Mouse (Mus musculus) heart, embryonic 11.5 days (tissue): ENCODE measurements around the gene Zcchc24. TPM values are rescaled to one million over a fixed set of nuclear protein-coding genes. Genes with fewer than 3 reads are reported as not detected.
A peak's percentile ranks its signal among the peaks of the same experiment; 100 is the strongest.

Source experiments
- ATAC-seq: fragments of 200-750 bp; cut with Nextera tagmentation; replicated peaks from 2 replicates; pipeline ENCODE4 v1.8.0; 2017; ENCODE audit warnings: moderate library complexity; ENCODE audit not compliant: insufficient number of reproducible peaks, low FRiP score, low TSS enrichment
- H3K27ac ChIP-seq: fragments of 300-500 bp; sonication (generic); 2 replicates; pipeline ENCODE4 v1.5.1; 2014; ENCODE audit warnings: mild to moderate bottlenecking, low read depth, low read length
- H3K27me3 ChIP-seq: fragments of 300-500 bp; sonication (generic); 2 replicates; pipeline ENCODE4 v1.6.1; 2014; ENCODE audit warnings: mild to moderate bottlenecking, low read length, mixed read lengths; ENCODE audit not compliant: control insufficient read depth, insufficient read depth
- H3K36me3 ChIP-seq: fragments of 300-500 bp; sonication (generic); 2 replicates; pipeline ENCODE4 v1.6.1; 2014; ENCODE audit warnings: mild to moderate bottlenecking, low read length, moderate library complexity, mixed read lengths; ENCODE audit not compliant: control insufficient read depth, insufficient read depth
- H3K4me1 ChIP-seq: fragments of 300-500 bp; sonication (generic); 2 replicates; pipeline ENCODE4 v1.6.1; 2014; ENCODE audit warnings: low read length; ENCODE audit not compliant: control insufficient read depth, insufficient read depth
- H3K4me2 ChIP-seq: fragments of 300-500 bp; sonication (generic); 2 replicates; pipeline ENCODE4 v1.6.1; 2014; ENCODE audit warnings: mild to moderate bottlenecking, moderate library complexity
- H3K4me3 ChIP-seq: fragments of 300-500 bp; sonication (generic); 2 replicates; pipeline ENCODE4 v1.5.1; 2014; ENCODE audit warnings: low read depth, low read length
- H3K9ac ChIP-seq: fragments of 300-500 bp; sonication (generic); 2 replicates; pipeline ENCODE4 v1.6.1; 2014; ENCODE audit warnings: mild to moderate bottlenecking, low read depth, low read length, moderate library complexity
- H3K9me3 ChIP-seq: fragments of 300-500 bp; sonication (generic); replicated peaks from 2 replicates; pipeline ENCODE4 v1.6.1; 2016; ENCODE audit warnings: low read length; ENCODE audit not compliant: control insufficient read depth
- WGBS: fragments of 180-500 bp; shearing (Covaris S2); extraction: QIAGEN DNeasy Blood & Tissue Kit; methylation state at CpG from one replicate; pipeline ENCODE4 v1.1.7; 2014; ENCODE audit not compliant: insufficient replicate concordance; 5-methylcytosine and 5-hydroxymethylcytosine counted together
- polyA plus RNA-seq: library from polyadenylated mRNA; unstranded; fragments of >200 nt; fragmentation: Nextera tagmentation; extraction: Ambion mirVana; gene quantifications from 2 replicates; pipeline ENCODE4 v1.2.1, GENCODE M21; 2014

Zcchc24 gene
- polyA plus RNA-seq, 1 experiment from 2014 or later = 22.6 TPM

- Histone ChIP-seq H3K4me3 (no peak overlapping the region), H3K27ac (no peak overlapping the region), H3K36me3 (no peaks in the 10 kb centered on the region), H3K4me2 (no peak overlapping the region), H3K4me1 (peaks cover 56% of the 10 kb centered on the region), H3K9ac (no peak overlapping the region), H3K9me3 (no peaks in the 10 kb centered on the region), H3K27me3 (no peaks in the 10 kb centered on the region)
- WGBS = 81% methylated on average over 3 of the region's 3 CpGs
- no peak for ATAC-seq
Measured at GRCm38 (mm10) chr14:25741211-25741610, 27.6 kb downstream of the Zcchc24 start.

GRCm38 (mm10) chr14:25739957-25740565 lies 28.8 kb downstream of the Zcchc24 start:
- 70% methylated on average over 4 of the region's 4 CpGs for WGBS
- Histone ChIP-seq H3K4me1 (peaks cover 56% of the 10 kb centered on the region), H3K9ac (no peak overlapping the region), H3K27ac (no peak overlapping the region), H3K4me2 (no peak overlapping the region), H3K4me3 (no peak overlapping the region), H3K36me3 (no peaks in the 10 kb centered on the region), H3K27me3 (no peaks in the 10 kb centered on the region), H3K9me3 (no peaks in the 10 kb centered on the region)
- no peak for ATAC-seq

DNA sequence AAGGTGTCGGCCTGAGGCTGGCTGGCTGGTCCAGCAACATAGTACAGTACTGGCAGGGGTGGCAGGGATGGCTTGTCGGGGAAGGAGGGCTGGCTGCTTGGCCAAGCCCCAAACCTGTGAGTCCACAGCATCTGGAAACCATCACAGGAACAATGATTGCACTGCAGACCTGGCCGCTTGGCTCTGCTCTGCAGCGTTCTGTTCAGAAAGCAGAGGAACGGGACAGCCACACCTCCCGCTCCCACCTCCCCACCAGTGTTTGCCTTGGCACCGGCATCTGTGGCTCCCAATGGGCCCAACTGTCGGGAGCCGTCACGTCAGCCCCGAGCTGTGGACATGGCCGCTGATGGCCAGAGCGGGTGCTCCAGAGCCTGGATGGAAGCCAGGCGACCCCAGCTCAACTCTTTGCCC lies 30.2 kb downstream of the Zcchc24 start:
- peaks cover 64% of the 10 kb centered on the region for H3K4me1 ChIP-seq
- no peaks in the 10 kb centered on the region for H3K36me3 ChIP-seq
- 24% methylated on average over 14 of the region's 14 CpGs for WGBS
- H3K4me3 ChIP-seq = no peak overlapping the region
- no peaks in the 10 kb centered on the region for H3K9me3 ChIP-seq
- H3K27ac ChIP-seq = peak overlapping the region; percentile 73
- H3K27me3 ChIP-seq = no peaks in the 10 kb centered on the region
- no peak overlapping the region for H3K4me2 ChIP-seq
- H3K9ac ChIP-seq = no peak overlapping the region
- peak; percentile 40 for ATAC-seq

GRCm38 (mm10) chr14:25736589-25736988 lies 32.2 kb downstream of the Zcchc24 start:
- peak overlapping the region; percentile 91 for H3K27ac ChIP-seq
- H3K9ac ChIP-seq = peak overlapping the region; percentile 12; the same call in 1 of the 2 replicates
- H3K27me3 ChIP-seq = no peaks in the 10 kb centered on the region
- no peak overlapping the region for H3K4me3 ChIP-seq
- H3K36me3 ChIP-seq = no peaks in the 10 kb centered on the region
- H3K9me3 ChIP-seq = no peaks in the 10 kb centered on the region
- 28% methylated on average over 6 of the region's 6 CpGs for WGBS
- peak; percentile 39 for ATAC-seq
- peaks cover 64% of the 10 kb centered on the region for H3K4me1 ChIP-seq
- H3K4me2 ChIP-seq = no peak overlapping the region

GRCm38 (mm10) chr14:25736140-25736539 lies 32.7 kb downstream of the Zcchc24 start:
- H3K4me2 ChIP-seq = no peak overlapping the region
- no peaks in the 10 kb centered on the region for H3K36me3 ChIP-seq
- ATAC-seq = no peak
- peaks cover 64% of the 10 kb centered on the region for H3K4me1 ChIP-seq
- peak overlapping the region; percentile 12; the same call in 1 of the 2 replicates for H3K9ac ChIP-seq
- peak overlapping the region; percentile 91 for H3K27ac ChIP-seq
- H3K27me3 ChIP-seq = no peaks in the 10 kb centered on the region
- 67% methylated on average over 3 of the region's 3 CpGs for WGBS
- H3K4me3 ChIP-seq = no peak overlapping the region
- H3K9me3 ChIP-seq = no peaks in the 10 kb centered on the region

- WGBS = 34% methylated on average over 17 of the region's 17 CpGs
- H3K27ac ChIP-seq = peak overlapping the region; percentile 91
- H3K4me3 ChIP-seq = no peak overlapping the region
- no peaks in the 10 kb centered on the region for H3K9me3 ChIP-seq
- no peaks in the 10 kb centered on the region for H3K27me3 ChIP-seq
- H3K9ac ChIP-seq = peak overlapping the region; percentile 52; the same call in 1 of the 2 replicates
- peak overlapping the region; percentile 8; the same call in 1 of the 2 replicates for H3K4me2 ChIP-seq
- H3K4me1 ChIP-seq = peaks cover 55% of the 10 kb centered on the region
- H3K36me3 ChIP-seq = no peaks in the 10 kb centered on the region
- ATAC-seq = peak; percentile 18; the same call in 1 of the 2 replicates
Measured at GRCm38 (mm10) chr14:25734736-25735716, 33.8 kb downstream of the Zcchc24 start.

- H3K27ac ChIP-seq = no peak overlapping the region
- H3K4me2 ChIP-seq = no peak overlapping the region
- no peaks in the 10 kb centered on the region for H3K27me3 ChIP-seq
- no peak overlapping the region for H3K9ac ChIP-seq
- WGBS = 67% methylated on average over 5 of the region's 5 CpGs
- ATAC-seq = no peak
- peaks cover 25% of the 10 kb centered on the region for H3K4me1 ChIP-seq
- no peaks in the 10 kb centered on the region for H3K9me3 ChIP-seq
- no peaks in the 10 kb centered on the region for H3K36me3 ChIP-seq
- no peak overlapping the region for H3K4me3 ChIP-seq
Measured at GRCm38 (mm10) chr14:25727149-25727510, 41.7 kb downstream of the Zcchc24 start.

DNA sequence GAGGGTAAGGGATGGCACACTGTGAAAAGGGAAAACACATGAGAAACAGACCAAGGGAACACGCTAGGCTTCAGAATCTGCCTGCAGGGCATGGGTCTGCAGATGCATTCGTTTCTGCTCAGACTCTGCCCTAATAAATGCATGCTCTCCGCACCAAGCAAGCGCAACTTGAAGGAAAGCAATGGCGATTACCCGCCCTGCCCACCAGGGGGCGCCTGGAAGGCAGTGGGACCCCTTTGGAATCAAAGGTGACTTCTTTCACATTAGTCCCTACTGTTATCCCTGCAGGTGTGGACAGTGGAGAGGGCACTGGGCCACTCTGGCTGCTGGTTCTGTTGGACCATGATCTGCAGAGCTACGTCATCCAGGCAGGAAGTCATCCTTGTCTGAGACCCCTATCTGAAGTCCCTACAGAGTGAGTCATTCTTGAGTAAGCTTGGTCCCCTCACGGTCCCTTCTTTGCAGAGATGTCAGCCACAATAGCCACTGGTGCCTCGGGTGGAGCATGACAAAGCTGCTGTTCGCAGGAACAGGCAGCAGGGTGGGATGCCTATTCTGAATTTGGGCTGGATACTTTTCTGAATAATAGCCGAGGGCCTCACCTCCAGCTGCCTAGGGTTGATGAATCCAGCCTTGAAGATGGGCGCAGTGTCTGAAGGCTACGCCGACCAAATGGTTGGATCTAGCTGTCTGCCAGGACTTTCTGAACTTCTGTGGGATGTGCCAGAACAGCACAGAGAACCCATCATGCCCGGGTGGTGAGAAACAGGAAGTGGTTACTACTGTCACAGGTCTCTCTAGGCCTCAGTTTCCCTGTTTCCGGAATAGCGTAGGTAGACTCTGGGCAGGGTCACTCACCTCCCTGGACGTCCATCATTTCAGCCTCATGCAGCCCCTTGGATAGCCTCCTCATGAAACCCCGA lies 42.4 kb downstream of the Zcchc24 start:
- Histone ChIP-seq H3K27ac (no peak overlapping the region), H3K36me3 (no peaks in the 10 kb centered on the region), H3K4me3 (no peak overlapping the region), H3K27me3 (no peaks in the 10 kb centered on the region), H3K4me1 (peaks cover 25% of the 10 kb centered on the region), H3K4me2 (no peak overlapping the region), H3K9ac (no peak overlapping the region), H3K9me3 (no peaks in the 10 kb centered on the region)
- 49% methylated on average over 20 of the region's 20 CpGs for WGBS
- 0 out of 2 replicates have a peak, but pooled peaks have one; percentile 14 for ATAC-seq
